Comparison of ENCODE assay signal across 14 mouse cellular contexts in genomic region chr1:92337450-92337849, GRCm38 (mm10).
DNase-seq lines count a peak whose midpoint lies in the region; ATAC-seq lines count a peak whose summit lies in the region.
"Had no signal": no experiment of that assay in that cellular context is flagged by ENCODE, and none has a peak within 500 bp of the region (broad histone marks: within the 10 kb centered on the region; RNA-seq: fewer than 3 reads in every experiment).

No protein-coding gene starts in this region.

- H3K36me3 ChIP-seq in kidney, embryonic 14.5 days (ENCODE audit: control insufficient read depth, insufficient read depth, low read length): no peaks in the 10 kb centered on the region
- no peaks in the 10 kb centered on the region for H3K36me3 ChIP-seq in heart, embryonic 15.5 days
- H3K36me3 ChIP-seq: hindbrain, embryonic 12.5 days; neural tube, embryonic 13.5 days had no signal

- H3K27ac ChIP-seq in kidney, embryonic 14.5 days (ENCODE audit: low read depth, low read length): no peak overlapping the region
- peak overlapping the region; percentile 78 for H3K27ac ChIP-seq in heart, embryonic 15.5 days
- H3K27ac ChIP-seq: hindbrain, embryonic 12.5 days; neural tube, embryonic 13.5 days had no signal

- DNase-seq in kidney, postnatal 36 days: no peak
- peak; percentile 19 for DNase-seq in embryo, embryonic 11.5 days (ENCODE audit: low read depth, low spot score)
- peak; percentile 42 for DNase-seq in mesoderm, embryonic 11.5 days (ENCODE audit: low read depth, low spot score)
- DNase-seq in gastrocnemius, postnatal 14 days: no peak
- no peak for DNase-seq in left cerebral cortex, postnatal 4 days
- DNase-seq: cerebellum, postnatal 25 days; retina, postnatal 1 day; thymus, postnatal 14 days had no signal

- no peak overlapping the region for H3K4me2 ChIP-seq in kidney, embryonic 14.5 days (replicated peaks; ENCODE audit: low read depth, low read length)
- no peak overlapping the region for H3K4me2 ChIP-seq in heart, embryonic 15.5 days
- H3K4me2 ChIP-seq: hindbrain, embryonic 12.5 days; neural tube, embryonic 13.5 days had no signal

- WGBS in kidney, embryonic 14.5 days: 22% methylated on average over 8 of the region's 8 CpGs
- WGBS in heart, embryonic 15.5 days: 19% methylated on average over 8 of the region's 8 CpGs

- H3K4me3 ChIP-seq in kidney, embryonic 14.5 days (ENCODE audit: low read length): no peak overlapping the region
- H3K4me3 ChIP-seq in heart, embryonic 15.5 days: no peak overlapping the region
- H3K4me3 ChIP-seq: hindbrain, embryonic 12.5 days; neural tube, embryonic 13.5 days had no signal

- H3K27me3 ChIP-seq in kidney, embryonic 14.5 days (ENCODE audit: control insufficient read depth, insufficient read depth, low read length): no peaks in the 10 kb centered on the region
- no peaks in the 10 kb centered on the region for H3K27me3 ChIP-seq in heart, embryonic 15.5 days
- H3K27me3 ChIP-seq: hindbrain, embryonic 12.5 days; neural tube, embryonic 13.5 days had no signal

- H3K9me3 ChIP-seq in kidney, embryonic 14.5 days (ENCODE audit: control insufficient read depth, low read length): 0 out of 2 replicates have a peak, but pooled peaks cover 4% of the 10 kb centered on the region
- H3K9me3 ChIP-seq in heart, embryonic 15.5 days (replicated peaks): no peaks in the 10 kb centered on the region
- H3K9me3 ChIP-seq: hindbrain, embryonic 12.5 days; neural tube, embryonic 13.5 days had no signal

- no peak overlapping the region for H3K9ac ChIP-seq in kidney, embryonic 14.5 days (ENCODE audit: low read depth, low read length)
- H3K9ac ChIP-seq in heart, embryonic 15.5 days: no peak overlapping the region
- H3K9ac ChIP-seq: hindbrain, embryonic 12.5 days; neural tube, embryonic 13.5 days had no signal

- no peaks in the 10 kb centered on the region for H3K4me1 ChIP-seq in kidney, embryonic 14.5 days (ENCODE audit: control insufficient read depth, insufficient read depth, low read length)
- peaks cover 10% of the 10 kb centered on the region for H3K4me1 ChIP-seq in heart, embryonic 15.5 days (replicated peaks)
- H3K4me1 ChIP-seq: hindbrain, embryonic 12.5 days; neural tube, embryonic 13.5 days had no signal

- ATAC-seq in kidney, embryonic 14.5 days (ENCODE audit: low FRiP score, low TSS enrichment): 0 out of 2 replicates have a peak, but pooled peaks have one; percentile 37
- ATAC-seq in heart, embryonic 15.5 days (replicated peaks; ENCODE audit: insufficient number of reproducible peaks, insufficient read depth, low FRiP score, low read depth): peak; percentile 62
- ATAC-seq: CD4-positive, CD25-positive, alpha-beta regulatory T cell, adult 4 months; midbrain, embryonic 16.5 days had no signal

- intact Hi-C loops in gastrocnemius, postnatal 14 days (cut with DNase I; ENCODE audit: low total_unique reads): no loop called here
- intact Hi-C loops in left cerebral cortex, postnatal 4 days (cut with DNase I): no loop called here

Comparison
In these comparisons a context has a peak if more than half of its experiments do, and no peak if none do; other contexts are left out.
1. DNase-seq: peak in embryo, embryonic 11.5 days (single experiment) and mesoderm, embryonic 11.5 days (single experiment); none in kidney, postnatal 36 days (0 of 2), gastrocnemius, postnatal 14 days (single experiment) and left cerebral cortex, postnatal 4 days (single experiment).